Mouse (Mus musculus) heart, embryonic 11.5 days (tissue): ENCODE measurements around the gene Asap3. TPM values are rescaled to one million over a fixed set of nuclear protein-coding genes. Genes with fewer than 3 reads are reported as not detected.

Source experiments
- ATAC-seq: fragments of 200-750 bp; cut with Nextera tagmentation; replicated peaks from 2 replicates; pipeline ENCODE4 v1.8.0; 2017; ENCODE audit warnings: moderate library complexity; ENCODE audit not compliant: insufficient number of reproducible peaks, low FRiP score, low TSS enrichment
- H3K27ac ChIP-seq: fragments of 300-500 bp; sonication (generic); 2 replicates; pipeline ENCODE4 v1.5.1; 2014; ENCODE audit warnings: mild to moderate bottlenecking, low read depth, low read length
- H3K27me3 ChIP-seq: fragments of 300-500 bp; sonication (generic); 2 replicates; pipeline ENCODE4 v1.6.1; 2014; ENCODE audit warnings: mild to moderate bottlenecking, low read length, mixed read lengths; ENCODE audit not compliant: control insufficient read depth, insufficient read depth
- H3K36me3 ChIP-seq: fragments of 300-500 bp; sonication (generic); 2 replicates; pipeline ENCODE4 v1.6.1; 2014; ENCODE audit warnings: mild to moderate bottlenecking, low read length, moderate library complexity, mixed read lengths; ENCODE audit not compliant: control insufficient read depth, insufficient read depth
- H3K4me1 ChIP-seq: fragments of 300-500 bp; sonication (generic); 2 replicates; pipeline ENCODE4 v1.6.1; 2014; ENCODE audit warnings: low read length; ENCODE audit not compliant: control insufficient read depth, insufficient read depth
- H3K4me2 ChIP-seq: fragments of 300-500 bp; sonication (generic); 2 replicates; pipeline ENCODE4 v1.6.1; 2014; ENCODE audit warnings: mild to moderate bottlenecking, moderate library complexity
- H3K4me3 ChIP-seq: fragments of 300-500 bp; sonication (generic); 2 replicates; pipeline ENCODE4 v1.5.1; 2014; ENCODE audit warnings: low read depth, low read length
- H3K9ac ChIP-seq: fragments of 300-500 bp; sonication (generic); 2 replicates; pipeline ENCODE4 v1.6.1; 2014; ENCODE audit warnings: mild to moderate bottlenecking, low read depth, low read length, moderate library complexity
- H3K9me3 ChIP-seq: fragments of 300-500 bp; sonication (generic); replicated peaks from 2 replicates; pipeline ENCODE4 v1.6.1; 2016; ENCODE audit warnings: low read length; ENCODE audit not compliant: control insufficient read depth
- WGBS: fragments of 180-500 bp; shearing (Covaris S2); extraction: QIAGEN DNeasy Blood & Tissue Kit; methylation state at CpG from one replicate; pipeline ENCODE4 v1.1.7; 2014; ENCODE audit not compliant: insufficient replicate concordance; 5-methylcytosine and 5-hydroxymethylcytosine counted together
- polyA plus RNA-seq: library from polyadenylated mRNA; unstranded; fragments of >200 nt; fragmentation: Nextera tagmentation; extraction: Ambion mirVana; gene quantifications from 2 replicates; pipeline ENCODE4 v1.2.1, GENCODE M21; 2014

Asap3 gene
- polyA plus RNA-seq, 1 experiment from 2014 or later, result 2.1 TPM

GRCm38 (mm10) chr4:136283783-136284182 is 77.6 kb downstream of the Asap3 start:
- no peak overlapping the region; the same call in 1 of the 2 replicates for H3K4me3 ChIP-seq

GRCm38 (mm10) chr4:136284455-136284854 is 78.3 kb downstream of the Asap3 start, which contains the start of gene Zfp46:
Zfp46 (plus strand) TSS chr4:136284683.
- H3K27me3 ChIP-seq, result no peaks in the 10 kb centered on the region
- 28% methylated on average over 5 of the region's 5 CpGs for WGBS
- peak within 1 kb of the TSS; percentile 85 for H3K9ac ChIP-seq
- ATAC-seq, result no peak
- peak within 1 kb of the TSS; percentile 81 for H3K27ac ChIP-seq
- H3K36me3 ChIP-seq, result peaks cover 19% of the 10 kb centered on the region
- peak within 1 kb of the TSS; percentile 95 for H3K4me2 ChIP-seq
- peaks cover 35% of the 10 kb centered on the region for H3K4me1 ChIP-seq
- peak within 1 kb of the TSS; percentile 70 for H3K4me3 ChIP-seq
- H3K9me3 ChIP-seq, result peaks cover 2% of the 10 kb centered on the region; the same call in 1 of the 2 replicates

More at GRCm38 (mm10) chr4:136283783-136284182, 77.6 kb downstream of the Asap3 start:
- H3K4me1 ChIP-seq, result peaks cover 35% of the 10 kb centered on the region
- H3K4me2 ChIP-seq, result peak overlapping the region; percentile 95
- H3K36me3 ChIP-seq, result peaks cover 17% of the 10 kb centered on the region
- ATAC-seq, result no peak
- WGBS, result 29% methylated on average over 2 of the region's 2 CpGs
- H3K9me3 ChIP-seq, result peaks cover 2% of the 10 kb centered on the region; the same call in 1 of the 2 replicates
- no peaks in the 10 kb centered on the region for H3K27me3 ChIP-seq
- peak overlapping the region; percentile 34; the same call in 1 of the 2 replicates for H3K9ac ChIP-seq
- peak overlapping the region; percentile 81 for H3K27ac ChIP-seq

DNA sequence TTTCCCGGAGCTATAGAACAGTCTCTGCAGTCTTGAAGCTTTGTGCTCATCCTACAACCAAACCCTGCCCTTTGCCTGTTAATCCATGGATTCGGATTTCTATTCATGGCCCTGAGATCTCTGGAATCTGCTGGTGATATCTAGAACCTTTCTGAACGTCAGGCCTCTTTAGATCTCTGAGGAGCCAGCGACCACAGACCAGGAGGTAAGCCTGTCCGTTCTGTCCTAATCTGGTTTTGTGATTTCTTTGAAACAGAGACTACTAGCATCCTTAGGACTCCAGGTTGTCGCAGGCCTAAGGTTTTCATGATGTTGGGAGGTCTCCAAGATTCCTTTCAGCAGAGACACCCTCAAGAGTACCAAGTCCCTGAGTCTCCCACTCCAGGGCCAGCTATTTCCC is 78.7 kb downstream of the Asap3 start:
- Histone ChIP-seq H3K4me2 (peak overlapping the region; percentile 95), H3K4me3 (peak overlapping the region; percentile 70), H3K27ac (peak overlapping the region; percentile 81), H3K9me3 (peaks cover 2% of the 10 kb centered on the region; the same call in 1 of the 2 replicates), H3K27me3 (no peaks in the 10 kb centered on the region), H3K9ac (peak overlapping the region; percentile 85), H3K4me1 (peaks cover 35% of the 10 kb centered on the region), H3K36me3 (peaks cover 22% of the 10 kb centered on the region)
- WGBS, result 29% methylated on average over 6 of the region's 6 CpGs
- ATAC-seq, result no peak

GRCm38 (mm10) chr4:136285348-136285810 is 79.2 kb downstream of the Asap3 start:
- under 1% methylated on average over 25 of the region's 25 CpGs for WGBS
- peaks cover 35% of the 10 kb centered on the region for H3K4me1 ChIP-seq

GRCm38 (mm10) chr4:136285811-136286371 is 79.7 kb downstream of the Asap3 start:
- peak; percentile 82 for ATAC-seq
- peak overlapping the region; percentile 95 for H3K4me2 ChIP-seq
- peak overlapping the region; percentile 81 for H3K27ac ChIP-seq
- under 1% methylated on average over 29 of the region's 29 CpGs for WGBS
- peak overlapping the region; percentile 70 for H3K4me3 ChIP-seq
- peak overlapping the region; percentile 85 for H3K9ac ChIP-seq
- peaks cover 32% of the 10 kb centered on the region for H3K36me3 ChIP-seq
- peaks cover 2% of the 10 kb centered on the region; the same call in 1 of the 2 replicates for H3K9me3 ChIP-seq
- peaks cover 4% of the 10 kb centered on the region for H3K27me3 ChIP-seq
- peaks cover 35% of the 10 kb centered on the region for H3K4me1 ChIP-seq

More at GRCm38 (mm10) chr4:136285348-136285810, 79.2 kb downstream of the Asap3 start:
- peak overlapping the region; percentile 85 for H3K9ac ChIP-seq
- ATAC-seq, result peak; percentile 95
- peak overlapping the region; percentile 95 for H3K4me2 ChIP-seq
- H3K27me3 ChIP-seq, result peaks cover 2% of the 10 kb centered on the region
- H3K4me3 ChIP-seq, result peak overlapping the region; percentile 70
- H3K27ac ChIP-seq, result peak overlapping the region; percentile 81
- peaks cover 2% of the 10 kb centered on the region; the same call in 1 of the 2 replicates for H3K9me3 ChIP-seq
- H3K36me3 ChIP-seq, result peaks cover 27% of the 10 kb centered on the region

- Histone ChIP-seq H3K27ac (no peak overlapping the region), H3K4me2 (peak overlapping the region; percentile 31), H3K27me3 (peaks cover 4% of the 10 kb centered on the region), H3K36me3 (peaks cover 47% of the 10 kb centered on the region), H3K9me3 (peaks cover 2% of the 10 kb centered on the region; the same call in 1 of the 2 replicates), H3K4me3 (0 out of 2 replicates have a peak overlapping the region, but pooled peaks have one; percentile 8), H3K4me1 (peaks cover 9% of the 10 kb centered on the region), H3K9ac (no peak overlapping the region)
- 49% methylated on average over 66 of the region's 66 CpGs for WGBS
- no peak for ATAC-seq
Observed at GRCm38 (mm10) chr4:136289918-136290780, 84.0 kb downstream of the Asap3 start.

GRCm38 (mm10) chr4:136290781-136291595 is 84.8 kb downstream of the Asap3 start:
- no peak overlapping the region for H3K27ac ChIP-seq
- WGBS, result 64% methylated on average over 39 of the region's 39 CpGs
- peaks cover 47% of the 10 kb centered on the region for H3K36me3 ChIP-seq
- H3K9ac ChIP-seq, result no peak overlapping the region
- peaks cover 2% of the 10 kb centered on the region; the same call in 1 of the 2 replicates for H3K9me3 ChIP-seq
- H3K4me3 ChIP-seq, result 0 out of 2 replicates have a peak overlapping the region, but pooled peaks have one; percentile 8
- ATAC-seq, result no peak
- no peak overlapping the region; the same call in 1 of the 2 replicates for H3K4me2 ChIP-seq
- peaks cover 4% of the 10 kb centered on the region for H3K27me3 ChIP-seq
- H3K4me1 ChIP-seq, result peaks cover 9% of the 10 kb centered on the region
